Mouse (Mus musculus): ENCODE results near the gene Mrpl46.

- TF ChIP-seq CTCF (IDR thresholded peaks at IDR 0.05) (no peak), EP300 (IDR thresholded peaks at IDR 0.05) (no peak)
These were observed 31.4 kb upstream of the Mrpl46 start for GRCm38 (mm10) chr7:78814766-78815165.

Measured in lung, postnatal 0 days (tissue).